Mouse (Mus musculus) hindbrain, embryonic 16.5 days (tissue): ENCODE measurements around the gene Sec62. TPM values are rescaled to one million over a fixed set of nuclear protein-coding genes. Genes with fewer than 3 reads are reported as not detected.
A peak's percentile ranks its signal among the peaks of the same experiment; 100 is the strongest.

Experiments
- ATAC-seq: fragments of 200-750 bp; cut with Nextera tagmentation; 2 replicates; pipeline ENCODE4 v1.8.0; 2017; ENCODE audit warnings: moderate TSS enrichment, moderate library complexity
- H3K27ac ChIP-seq: fragments of 300-500 bp; sonication (generic); 2 replicates; pipeline ENCODE4 v1.5.1; 2014; ENCODE audit warnings: low read depth, mild to moderate bottlenecking, control low read depth, low read length, moderate library complexity
- H3K27me3 ChIP-seq: fragments of 300-500 bp; sonication (generic); replicated peaks from 2 replicates; pipeline ENCODE4 v1.6.1; 2014; ENCODE audit warnings: low read length; ENCODE audit not compliant: control insufficient read depth, insufficient read depth
- H3K36me3 ChIP-seq: fragments of 300-500 bp; sonication (generic); 2 replicates; pipeline ENCODE4 v1.6.1; 2014; ENCODE audit warnings: mild to moderate bottlenecking, low read length, moderate library complexity, mixed read lengths; ENCODE audit not compliant: control insufficient read depth, insufficient read depth
- H3K4me1 ChIP-seq: fragments of 300-500 bp; sonication (generic); 2 replicates; pipeline ENCODE4 v1.6.1; 2014; ENCODE audit warnings: low read depth, low read length; ENCODE audit not compliant: control insufficient read depth, insufficient read depth
- H3K4me2 ChIP-seq: fragments of 300-500 bp; sonication (generic); 2 replicates; pipeline ENCODE4 v1.6.1; 2014; ENCODE audit warnings: mild to moderate bottlenecking, low read length, control low read depth, moderate library complexity
- H3K4me3 ChIP-seq: fragments of 300-500 bp; sonication (generic); 2 replicates; pipeline ENCODE4 v1.5.1; 2014; ENCODE audit warnings: mild to moderate bottlenecking, low read length, control low read depth, moderate library complexity
- H3K9ac ChIP-seq: fragments of 300-500 bp; sonication (generic); 2 replicates; pipeline ENCODE4 v1.6.1; 2014; ENCODE audit warnings: low read depth, mild to moderate bottlenecking, control low read depth, low read length, moderate library complexity
- H3K9me3 ChIP-seq: fragments of 300-500 bp; sonication (generic); 2 replicates; pipeline ENCODE4 v1.6.1; 2014; ENCODE audit warnings: mild to moderate bottlenecking, low read length, moderate library complexity; ENCODE audit not compliant: control insufficient read depth
- WGBS: fragments of 180-500 bp; shearing (Covaris S2); extraction: QIAGEN DNeasy Blood & Tissue Kit; methylation state at CpG from one replicate; pipeline ENCODE4 v1.1.7; 2014; 5-methylcytosine and 5-hydroxymethylcytosine counted together
- polyA plus RNA-seq: library from polyadenylated mRNA; unstranded; fragments of >200 nt; fragmentation: Nextera tagmentation; extraction: Ambion mirVana; gene quantifications from 2 replicates; pipeline ENCODE4 v1.2.1, GENCODE M21; 2015

Gene Sec62
- 69.4 and 74.3 TPM in 2 replicates for polyA plus RNA-seq

DNA sequence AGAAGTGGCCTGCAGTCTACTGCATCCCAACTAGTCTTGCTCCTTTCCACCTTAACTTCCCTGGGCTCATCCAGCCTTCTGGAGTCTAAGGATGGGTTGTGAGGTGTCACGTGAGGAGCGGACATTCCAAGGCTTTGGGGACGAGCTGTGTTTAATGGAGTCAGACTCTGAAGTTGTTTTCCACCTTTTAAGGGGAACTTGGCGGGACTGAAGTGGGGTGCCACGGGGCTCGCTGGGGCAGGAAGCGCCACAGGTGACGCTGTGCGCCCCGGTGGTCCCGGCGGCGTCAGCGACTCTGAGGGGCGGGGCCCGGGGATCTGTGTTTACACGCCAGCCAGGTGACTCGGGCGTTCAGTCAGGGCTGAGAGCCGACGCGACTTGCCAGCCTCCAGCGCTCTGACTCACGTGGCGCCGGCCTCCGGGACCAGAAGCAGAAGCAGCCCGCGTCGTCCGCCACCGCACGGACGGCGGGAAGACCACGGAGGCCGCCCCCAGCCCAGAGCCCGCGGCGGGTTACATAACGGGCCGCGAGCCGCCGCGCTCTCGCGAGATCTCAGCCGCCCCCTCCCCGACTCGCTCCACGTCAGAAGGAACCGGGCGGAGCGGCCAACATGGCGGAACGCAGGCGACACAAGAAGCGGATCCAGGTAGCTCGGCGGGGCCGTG lies at the start of gene Sec62:
Gene Sec62 (plus strand): TSS at position 139 of the 666 bp plus-strand sequence.
- Histone ChIP-seq H3K27ac (peak within 1 kb of the TSS; percentile 98), H3K4me3 (peak within 1 kb of the TSS; percentile 87), H3K9me3 (no peaks in the 10 kb centered on the region), H3K36me3 (no peaks in the 10 kb centered on the region), H3K4me1 (peaks cover 12% of the 10 kb centered on the region), H3K27me3 (no peaks in the 10 kb centered on the region), H3K9ac (peak within 1 kb of the TSS; percentile 99), H3K4me2 (peak within 1 kb of the TSS; percentile 74)
- ATAC-seq, result peak; percentile 99
- WGBS, result under 1% methylated on average over 61 of the region's 62 CpGs

DNA sequence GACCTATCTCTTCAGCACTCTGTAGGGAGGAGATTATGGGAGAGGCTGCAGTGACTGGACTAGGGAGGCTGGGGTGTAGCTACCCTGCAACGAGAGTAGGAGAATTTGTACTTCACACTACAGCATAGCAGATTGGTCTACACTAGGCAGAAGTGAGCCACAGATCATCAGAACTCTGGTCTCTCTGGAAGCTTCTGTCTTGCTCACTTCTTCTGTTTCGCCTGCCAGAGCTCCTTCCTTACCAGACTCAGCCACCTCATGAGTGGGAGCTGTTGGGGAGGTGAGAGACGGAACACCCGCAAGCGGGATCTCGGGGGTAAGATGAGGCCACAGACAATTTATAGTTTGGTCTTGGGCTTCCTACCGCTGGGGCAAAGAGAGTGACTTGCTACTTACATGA lies 49.8 kb upstream of the Sec62 start:
- Histone ChIP-seq H3K27me3 (no peaks in the 10 kb centered on the region), H3K27ac (no peak overlapping the region), H3K4me2 (no peak overlapping the region), H3K9ac (no peak overlapping the region), H3K9me3 (no peaks in the 10 kb centered on the region), H3K4me3 (no peak overlapping the region), H3K36me3 (no peaks in the 10 kb centered on the region), H3K4me1 (no peaks in the 10 kb centered on the region)
- no peak for ATAC-seq
- 90% methylated on average over 7 of the region's 7 CpGs for WGBS

DNA sequence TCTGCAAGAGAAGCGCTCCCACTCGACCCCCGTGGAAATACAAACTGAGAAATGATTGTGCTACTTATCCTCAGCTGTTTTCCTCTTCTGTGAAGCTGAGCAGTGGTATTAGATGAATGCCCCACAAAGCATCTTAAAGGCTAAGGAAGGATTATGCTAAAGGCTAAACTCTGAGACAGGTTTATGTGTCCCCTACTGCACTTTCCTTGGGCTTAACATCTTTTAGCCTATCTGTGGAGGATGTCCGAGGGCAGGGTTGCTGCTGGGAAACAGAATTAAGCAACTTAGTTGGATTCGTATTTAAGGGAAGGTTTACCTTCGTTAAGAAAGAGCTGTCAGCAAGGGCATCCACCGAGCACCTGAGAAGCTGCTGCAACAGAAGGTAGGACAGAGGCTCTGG lies 46.7 kb upstream of the Sec62 start, which contains the start of gene Samd7:
Gene Samd7 (plus strand): TSS at position 288 of the 400 bp plus-strand sequence.
- ATAC-seq, result no peak
- H3K4me1 ChIP-seq, result no peaks in the 10 kb centered on the region
- no peak within 1 kb of the TSS for H3K27ac ChIP-seq
- no peak within 1 kb of the TSS for H3K9ac ChIP-seq
- H3K4me2 ChIP-seq, result no peak within 1 kb of the TSS
- no peaks in the 10 kb centered on the region for H3K27me3 ChIP-seq
- H3K36me3 ChIP-seq, result no peaks in the 10 kb centered on the region
- 87% methylated on average over 7 of the region's 7 CpGs for WGBS
- H3K4me3 ChIP-seq, result no peak within 1 kb of the TSS
- H3K9me3 ChIP-seq, result no peaks in the 10 kb centered on the region

DNA sequence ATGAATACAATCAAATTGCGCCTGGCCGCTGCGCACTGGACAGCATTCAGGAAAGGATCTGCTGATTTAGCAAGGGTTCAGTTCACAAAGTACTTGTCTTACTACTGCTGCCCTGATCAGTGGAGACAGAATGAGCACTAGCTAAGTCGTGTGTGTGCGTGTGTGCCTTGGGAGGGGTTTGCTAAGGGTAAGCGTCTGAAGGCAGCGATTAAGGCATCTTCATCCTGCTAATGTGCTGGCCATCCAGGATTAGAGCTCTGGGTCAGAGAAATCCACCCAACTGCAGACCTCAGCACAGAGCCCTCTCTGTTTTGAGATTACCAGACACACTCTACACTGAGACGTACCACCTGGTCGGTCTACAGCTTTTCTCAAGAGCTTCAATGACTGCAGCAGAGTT lies 44.4 kb upstream of the Sec62 start:
- Histone ChIP-seq H3K36me3 (no peaks in the 10 kb centered on the region), H3K4me1 (no peaks in the 10 kb centered on the region), H3K9me3 (no peaks in the 10 kb centered on the region), H3K4me3 (no peak overlapping the region), H3K27me3 (no peaks in the 10 kb centered on the region), H3K27ac (no peak overlapping the region), H3K9ac (no peak overlapping the region), H3K4me2 (no peak overlapping the region)
- ATAC-seq, result no peak
- WGBS, result 92% methylated on average over 9 of the region's 9 CpGs

DNA sequence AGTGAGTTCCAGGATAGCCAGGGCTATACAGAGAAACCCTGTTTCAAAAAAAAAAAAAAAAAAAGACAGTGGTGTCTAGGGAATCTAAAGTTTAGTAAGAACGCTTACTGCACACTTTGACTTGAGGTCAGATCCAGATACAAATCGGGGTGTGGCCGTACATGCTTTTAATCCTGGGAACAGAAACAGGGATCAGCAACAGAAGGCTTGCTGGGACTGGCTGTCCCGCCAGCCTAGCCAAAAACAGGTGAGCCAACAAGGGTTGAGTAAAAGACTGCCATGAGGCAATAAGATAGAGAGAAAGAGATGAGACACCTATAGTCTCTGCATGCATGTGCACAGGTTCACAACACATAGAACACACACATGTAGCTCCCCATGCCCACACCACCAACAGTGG lies 38.0 kb upstream of the Sec62 start:
- H3K4me2 ChIP-seq, result no peak overlapping the region
- no peaks in the 10 kb centered on the region for H3K36me3 ChIP-seq
- H3K27me3 ChIP-seq, result no peaks in the 10 kb centered on the region
- WGBS, result 99% methylated on average over 4 of the region's 4 CpGs
- no peak overlapping the region for H3K9ac ChIP-seq
- no peaks in the 10 kb centered on the region for H3K4me1 ChIP-seq
- H3K27ac ChIP-seq, result no peak overlapping the region
- H3K9me3 ChIP-seq, result no peaks in the 10 kb centered on the region
- H3K4me3 ChIP-seq, result no peak overlapping the region
- ATAC-seq, result no peak

DNA sequence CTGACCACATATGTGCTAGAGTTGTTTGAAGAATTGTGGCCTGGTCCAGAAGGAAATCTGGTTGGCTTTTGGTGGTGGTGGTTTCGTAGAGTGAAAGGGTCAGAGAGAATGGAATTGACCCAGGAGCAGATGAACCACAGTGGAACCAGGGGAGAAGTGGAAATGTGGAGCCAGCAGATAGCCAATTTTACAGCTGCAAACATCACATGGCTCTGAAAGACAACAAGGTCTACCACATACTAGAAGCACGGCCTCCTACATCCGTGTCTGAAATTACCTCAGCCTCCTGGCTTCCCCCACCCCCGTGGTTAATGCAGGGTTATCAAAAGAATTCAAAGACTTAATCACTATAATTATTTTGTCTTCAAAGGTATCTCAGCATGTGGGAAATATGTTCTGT lies 27.8 kb upstream of the Sec62 start:
- no peaks in the 10 kb centered on the region for H3K27me3 ChIP-seq
- no peak overlapping the region for H3K9ac ChIP-seq
- no peak for ATAC-seq
- no peak overlapping the region for H3K4me3 ChIP-seq
- no peaks in the 10 kb centered on the region for H3K36me3 ChIP-seq
- H3K4me2 ChIP-seq, result no peak overlapping the region
- WGBS, result 93% methylated on average over 4 of the region's 4 CpGs
- H3K4me1 ChIP-seq, result no peaks in the 10 kb centered on the region
- no peaks in the 10 kb centered on the region for H3K9me3 ChIP-seq
- no peak overlapping the region for H3K27ac ChIP-seq

DNA sequence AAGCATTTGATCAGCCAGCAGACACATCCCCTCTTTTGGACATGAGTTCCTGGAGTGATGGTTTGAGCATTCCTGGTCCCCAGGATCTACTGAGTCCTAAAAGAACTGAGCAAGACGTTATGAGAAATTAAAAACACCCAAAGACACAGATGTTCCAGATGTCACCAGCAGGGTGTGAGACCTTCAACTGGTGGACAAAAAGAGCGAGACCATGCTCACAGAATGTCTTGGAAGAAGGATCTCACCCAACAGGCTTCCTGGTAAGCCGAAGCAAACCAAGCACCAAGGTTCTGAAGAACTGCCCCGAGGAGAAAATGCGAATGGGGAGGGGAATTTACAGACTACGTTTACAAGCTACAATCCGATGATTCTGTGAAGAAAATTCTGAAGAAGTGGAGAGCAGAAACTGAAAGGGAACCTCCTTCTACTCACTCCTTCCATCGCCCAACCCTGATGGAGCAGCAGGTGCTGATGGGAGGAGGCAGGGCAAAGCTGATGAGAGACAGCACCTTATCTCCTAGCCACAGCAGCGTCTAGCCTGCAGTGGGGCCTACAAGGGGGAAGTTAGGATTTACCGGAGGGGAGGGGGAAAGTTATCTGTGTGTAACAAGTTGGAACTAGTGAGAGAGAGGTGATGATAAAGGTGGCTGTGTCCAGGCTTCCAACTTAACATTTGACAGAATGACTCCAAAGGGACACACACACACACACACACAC lies 27.2 kb upstream of the Sec62 start:
- no peak overlapping the region for H3K4me3 ChIP-seq
- no peaks in the 10 kb centered on the region for H3K36me3 ChIP-seq
- no peaks in the 10 kb centered on the region for H3K9me3 ChIP-seq
- no peaks in the 10 kb centered on the region for H3K4me1 ChIP-seq
- no peak overlapping the region for H3K27ac ChIP-seq
- no peak for ATAC-seq
- no peaks in the 10 kb centered on the region for H3K27me3 ChIP-seq
- H3K9ac ChIP-seq, result no peak overlapping the region
- 80% methylated on average over 10 of the region's 10 CpGs for WGBS
- H3K4me2 ChIP-seq, result no peak overlapping the region

DNA sequence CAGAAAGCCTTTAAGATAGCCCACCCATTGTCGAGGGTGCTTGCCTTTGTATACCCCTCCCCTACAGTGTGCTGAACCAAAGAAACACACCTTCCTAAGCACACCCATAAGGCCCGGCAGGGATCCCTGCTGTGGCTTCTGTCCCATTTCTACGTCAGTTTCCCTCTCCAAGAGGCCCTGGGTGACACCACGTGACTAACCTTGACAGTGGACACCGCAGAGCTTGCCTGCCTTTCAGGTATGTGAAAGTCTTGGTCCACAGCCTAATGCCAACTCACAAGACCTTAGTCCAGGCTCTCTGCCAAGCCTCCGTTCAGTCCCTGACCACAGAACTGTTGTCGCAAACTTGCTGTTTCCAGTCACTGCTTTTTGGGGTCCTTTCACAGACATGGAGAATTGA lies 26.5 kb upstream of the Sec62 start:
- Histone ChIP-seq H3K4me3 (no peak overlapping the region), H3K36me3 (no peaks in the 10 kb centered on the region), H3K4me2 (no peak overlapping the region), H3K27me3 (no peaks in the 10 kb centered on the region), H3K27ac (no peak overlapping the region), H3K4me1 (no peaks in the 10 kb centered on the region), H3K9me3 (no peaks in the 10 kb centered on the region), H3K9ac (no peak overlapping the region)
- 74% methylated on average over 7 of the region's 7 CpGs for WGBS
- ATAC-seq, result no peak

DNA sequence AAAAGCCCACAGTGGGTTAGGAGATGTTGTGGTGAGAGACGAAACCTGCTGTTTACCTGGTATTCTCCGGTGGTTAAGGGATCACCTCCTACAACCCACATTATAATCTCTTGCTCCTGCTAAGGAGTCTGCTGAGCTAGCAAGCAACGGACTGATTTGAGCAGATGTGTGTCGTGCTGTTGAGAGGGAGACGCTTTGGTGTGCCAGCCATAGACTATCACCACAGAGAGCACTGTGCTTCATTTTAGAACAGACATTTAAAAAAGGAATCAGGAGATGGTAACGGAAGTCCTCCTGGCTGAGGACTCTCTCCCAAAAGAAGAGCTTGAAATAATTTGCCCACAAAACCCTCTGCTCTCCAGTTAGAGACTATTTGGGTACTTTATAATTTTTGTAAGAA lies 25.4 kb upstream of the Sec62 start:
- H3K9ac ChIP-seq, result no peak overlapping the region
- H3K4me1 ChIP-seq, result no peaks in the 10 kb centered on the region
- H3K27ac ChIP-seq, result no peak overlapping the region
- ATAC-seq, result no peak
- no peaks in the 10 kb centered on the region for H3K9me3 ChIP-seq
- WGBS, result 94% methylated on average over 6 of the region's 6 CpGs
- H3K27me3 ChIP-seq, result no peaks in the 10 kb centered on the region
- H3K4me2 ChIP-seq, result no peak overlapping the region
- no peak overlapping the region for H3K4me3 ChIP-seq
- no peaks in the 10 kb centered on the region for H3K36me3 ChIP-seq
